Mouse (Mus musculus) heart, adult 2 months (tissue): ENCODE results near the gene Plekha6. TPM values are rescaled to one million over a fixed set of nuclear protein-coding genes. Genes with fewer than 3 reads are reported as not detected.

Experiments
- DNase-seq, 2 experiments: peaks; one replicate each; pipeline ENCODE4 v3.0.0; 2021
- H3K27ac ChIP-seq: fragments of 200-600 bp; 2 replicates; pipeline ENCODE4 v1.8.1; 2022
- H3K27me3 ChIP-seq: fragments of 200-500 bp; 2 replicates; pipeline ENCODE4 v1.6.1; 2012; ENCODE audit warnings: mild to moderate bottlenecking, low read length, inconsistent platforms, mixed read lengths; ENCODE audit not compliant: control insufficient read depth, insufficient read depth
- H3K36me3 ChIP-seq: fragments of 200-500 bp; 2 replicates; pipeline ENCODE4 v1.6.1; 2012; ENCODE audit warnings: low read length, inconsistent platforms; ENCODE audit not compliant: control insufficient read depth, insufficient read depth
- H3K4me1 ChIP-seq: fragments of 200-500 bp; 2 replicates; pipeline ENCODE4 v1.6.1; 2011; ENCODE audit warnings: low read length; ENCODE audit not compliant: control insufficient read depth, insufficient read depth
- H3K4me3 ChIP-seq: fragments of 200-600 bp; 2 replicates; pipeline ENCODE4 v1.8.1; 2022
- H3K79me2 ChIP-seq: fragments of 200-500 bp; replicated peaks from 2 replicates; pipeline ENCODE4 v1.6.1; 2012; ENCODE audit warnings: mild to moderate bottlenecking, inconsistent platforms, low read length, moderate library complexity, mixed read lengths; ENCODE audit not compliant: control insufficient read depth, insufficient read depth
- H3K9ac ChIP-seq: fragments of 200-500 bp; 2 replicates; pipeline ENCODE4 v1.6.1; 2012; ENCODE audit warnings: low read depth, mild to moderate bottlenecking, control low read depth, inconsistent platforms, low read length, mixed read lengths
- CTCF ChIP-seq: fragments of 200-600 bp; IDR thresholded peaks from 2 replicates; pipeline ENCODE4 v1.8.1; 2022; ENCODE audit warnings: antibody characterized with exemption, mild to moderate bottlenecking, moderate library complexity
- EP300 ChIP-seq: fragments of 200-500 bp; IDR thresholded peaks from 2 replicates; pipeline ENCODE4 v1.6.1; 2011; ENCODE audit warnings: low read depth, low read length, control low read depth; ENCODE audit not compliant: insufficient read depth
- POLR2A ChIP-seq: fragments of 200-500 bp; IDR thresholded peaks from 2 replicates; pipeline ENCODE4 v1.6.1; 2011; ENCODE audit warnings: mild to moderate bottlenecking, low read depth, low read length, control low read depth; ENCODE audit not compliant: insufficient read depth
- WGBS: fragments of 180-500 bp; shearing (Covaris S2); methylation state at CpG from one replicate; pipeline ENCODE4 v1.1.7; 2018; 5-methylcytosine and 5-hydroxymethylcytosine counted together
- intact Hi-C: fragments of 180-260 bp; cut with DNase I; formaldehyde crosslinking; loops from one replicate; pipeline ENCODE4 v1.15.1; 2025
- polyA plus RNA-seq: library from polyadenylated mRNA; depleted of rRNA; stranded (reverse); fragments of >200 nt; gene quantifications from 2 replicates; pipeline ENCODE4 v1.2.3, GENCODE M21; 2012
- total RNA-seq, 2 experiments: library from RNA; stranded (reverse); gene quantifications; 2 replicates each; pipeline ENCODE4 v1.2.3; 2021

The Plekha6 gene
- total and polyA plus RNA-seq, 3 experiments = 51.0 to 67.5 (median 55.2) TPM

- Histone ChIP-seq H3K79me2 (no peaks in the 10 kb centered on the region), H3K36me3 (no peaks in the 10 kb centered on the region), H3K27me3 (no peaks in the 10 kb centered on the region), H3K9ac (no peak overlapping the region), H3K27ac (peak overlapping the region; percentile 49), H3K4me3 (no peak overlapping the region), H3K4me1 (peaks cover 24% of the 10 kb centered on the region)
- WGBS = 40% methylated on average over 17 of the region's 17 CpGs
- intact Hi-C loops = no loop called here
- TF ChIP-seq CTCF = no peak
- no peak for TF ChIP-seq POLR2A
- no peak for TF ChIP-seq EP300
- DNase-seq = peak; percentile 41 to 48
Measured at GRCm38 (mm10) chr1:133209901-133210516, 46.0 kb downstream of the Plekha6 start.

DNA sequence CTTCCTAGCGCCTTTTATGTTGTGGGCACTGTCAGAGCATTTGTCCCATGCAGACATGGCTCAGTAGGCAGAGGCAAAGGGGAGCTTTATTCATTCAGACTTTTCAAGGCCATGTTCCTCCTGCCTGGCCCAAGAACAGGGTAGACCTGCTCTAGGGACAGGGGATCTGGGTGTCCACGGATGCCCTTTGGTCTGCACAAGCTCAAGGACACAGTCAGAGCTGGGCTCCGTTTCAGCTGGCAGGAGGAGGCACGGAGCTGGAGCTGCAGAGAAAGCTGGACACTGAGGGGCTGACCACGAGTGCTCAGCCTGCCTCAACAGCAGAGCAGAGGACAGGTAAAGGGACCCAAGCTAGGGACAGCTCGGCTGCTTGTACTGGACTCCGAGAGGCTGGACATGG, 46.8 kb downstream of the Plekha6 start:
- Histone ChIP-seq H3K4me1 (peaks cover 24% of the 10 kb centered on the region), H3K9ac (no peak overlapping the region), H3K27me3 (no peaks in the 10 kb centered on the region), H3K36me3 (no peaks in the 10 kb centered on the region), H3K79me2 (no peaks in the 10 kb centered on the region), H3K4me3 (no peak overlapping the region), H3K27ac (peak overlapping the region; percentile 49)
- TF ChIP-seq EP300 (no peak), POLR2A (no peak), CTCF (no peak)
- DNase-seq = peak; percentile 63 to 80
- WGBS = 56% methylated on average over 7 of the region's 7 CpGs
- intact Hi-C loops = no loop called here

DNA sequence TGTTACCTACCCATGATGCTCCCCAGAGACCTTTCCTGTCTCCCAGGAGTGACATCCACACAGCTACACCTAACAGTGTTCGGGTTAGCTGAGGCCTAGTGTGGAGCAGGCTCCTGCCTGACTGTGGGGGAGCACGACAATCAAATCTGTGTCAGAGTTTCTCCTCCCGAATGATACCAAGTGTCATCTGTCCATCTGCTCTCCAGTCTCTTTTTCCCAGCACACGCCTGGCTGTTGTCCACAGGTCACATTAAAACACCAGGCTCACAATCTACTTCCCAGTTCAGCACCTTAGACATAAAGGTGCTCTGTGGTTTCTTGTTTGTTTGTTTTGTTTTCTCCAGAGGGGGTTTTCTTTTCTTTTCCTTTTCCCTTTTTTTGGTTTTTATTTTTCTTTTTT, 48.3 kb downstream of the Plekha6 start:
- TF ChIP-seq EP300 = no peak
- no peak for TF ChIP-seq POLR2A
- no peak for TF ChIP-seq CTCF
- peaks cover 24% of the 10 kb centered on the region for H3K4me1 ChIP-seq
- intact Hi-C loops = no loop called here
- H3K79me2 ChIP-seq = no peaks in the 10 kb centered on the region
- H3K36me3 ChIP-seq = no peaks in the 10 kb centered on the region
- no peak overlapping the region for H3K9ac ChIP-seq
- no peak overlapping the region; the same call in 1 of the 2 replicates for H3K27ac ChIP-seq
- DNase-seq = no peak
- WGBS = 73% methylated on average over 4 of the region's 4 CpGs
- no peak overlapping the region for H3K4me3 ChIP-seq
- H3K27me3 ChIP-seq = no peaks in the 10 kb centered on the region

- TF ChIP-seq EP300 (no peak), POLR2A (no peak), CTCF (no peak)
- peaks cover 24% of the 10 kb centered on the region for H3K4me1 ChIP-seq
- WGBS = 83% methylated on average over 7 of the region's 7 CpGs
- no peak overlapping the region for H3K9ac ChIP-seq
- DNase-seq = no peak
- H3K27me3 ChIP-seq = no peaks in the 10 kb centered on the region
- no peaks in the 10 kb centered on the region for H3K36me3 ChIP-seq
- H3K27ac ChIP-seq = no peak overlapping the region; the same call in 1 of the 2 replicates
- no peak overlapping the region for H3K4me3 ChIP-seq
- intact Hi-C loops = no loop called here
- H3K79me2 ChIP-seq = no peaks in the 10 kb centered on the region
Measured at GRCm38 (mm10) chr1:133213098-133213497, 49.1 kb downstream of the Plekha6 start.

GRCm38 (mm10) chr1:133213901-133214300, 49.9 kb downstream of the Plekha6 start:
- no peak for DNase-seq
- Histone ChIP-seq H3K27ac (no peak overlapping the region; the same call in 1 of the 2 replicates), H3K9ac (no peak overlapping the region), H3K4me3 (no peak overlapping the region), H3K79me2 (no peaks in the 10 kb centered on the region), H3K4me1 (peaks cover 24% of the 10 kb centered on the region), H3K36me3 (no peaks in the 10 kb centered on the region), H3K27me3 (no peaks in the 10 kb centered on the region)
- TF ChIP-seq POLR2A (no peak), CTCF (no peak), EP300 (no peak)
- intact Hi-C loops = no loop called here
- WGBS = 91% methylated on average over 4 of the region's 4 CpGs

- TF ChIP-seq EP300 (no peak), CTCF (no peak), POLR2A (no peak)
- 58% methylated on average over 7 of the region's 7 CpGs for WGBS
- Histone ChIP-seq H3K36me3 (no peaks in the 10 kb centered on the region), H3K9ac (no peak overlapping the region), H3K27me3 (no peaks in the 10 kb centered on the region), H3K4me3 (no peak overlapping the region), H3K27ac (no peak overlapping the region), H3K79me2 (no peaks in the 10 kb centered on the region), H3K4me1 (peaks cover 20% of the 10 kb centered on the region)
- no peak for DNase-seq
- intact Hi-C loops = no loop called here
Measured at GRCm38 (mm10) chr1:133214672-133215359, 50.8 kb downstream of the Plekha6 start.
